Mouse (Mus musculus) MEL (cell line): Measurements from ENCODE around the gene Hdgf.

Source experiments
- CTCF ChIP-seq, 3 experiments: IDR thresholded peaks in 2 of 3; conservative IDR thresholded peaks in 1 of 3; 2 replicates each; pipeline ENCODE4 v1.5.1; 2011 to 2012; ENCODE audit warnings: low read length in 3 of 3, low read depth in 2 of 3, mild to moderate bottlenecking in 2 of 3, improper control_type of control experiment in 1 of 3, inconsistent platforms in 1 of 3, mixed read lengths in 1 of 3, moderate library complexity in 1 of 3; ENCODE audit not compliant: control insufficient read depth in 1 of 3, insufficient read depth in 1 of 3, poor library complexity in 1 of 3, severe bottlenecking in 1 of 3
- EP300 ChIP-seq, 2 experiments: IDR thresholded peaks; 2 replicates each; pipeline ENCODE4 v1.6.1; 2011; ENCODE audit warnings: improper control_type of control experiment in 2 of 2, low read length in 2 of 2, low read depth in 1 of 2, mild to moderate bottlenecking in 1 of 2
- TCF12 ChIP-seq: IDR thresholded peaks from 2 replicates; pipeline ENCODE4 v1.6.1; 2014; ENCODE audit warnings: low read depth, mild to moderate bottlenecking, inconsistent platforms, low read length, improper control_type of control experiment, moderate library complexity

GRCm38 (mm10) chr3:87959371-87959770 lies 53.2 kb downstream of the Hdgf start:
- TF ChIP-seq CTCF (IDR thresholded peaks at IDR 0.05 in 2 of 3, conservative IDR thresholded peaks at IDR 0.05 in 1 of 3; ENCODE audit: control insufficient read depth in 1 of 3, insufficient read depth in 1 of 3, low read depth in 2 of 3, low read length in 3 of 3, poor library complexity in 1 of 3, severe bottlenecking in 1 of 3) (no peak), TCF12 (no peak), EP300 (IDR thresholded peaks at IDR 0.05; ENCODE audit: low read depth in 1 of 2, low read length in 2 of 2) (no peak)
